Comparison of ENCODE assay signal across 19 mouse cellular contexts in the genomic region with DNA sequence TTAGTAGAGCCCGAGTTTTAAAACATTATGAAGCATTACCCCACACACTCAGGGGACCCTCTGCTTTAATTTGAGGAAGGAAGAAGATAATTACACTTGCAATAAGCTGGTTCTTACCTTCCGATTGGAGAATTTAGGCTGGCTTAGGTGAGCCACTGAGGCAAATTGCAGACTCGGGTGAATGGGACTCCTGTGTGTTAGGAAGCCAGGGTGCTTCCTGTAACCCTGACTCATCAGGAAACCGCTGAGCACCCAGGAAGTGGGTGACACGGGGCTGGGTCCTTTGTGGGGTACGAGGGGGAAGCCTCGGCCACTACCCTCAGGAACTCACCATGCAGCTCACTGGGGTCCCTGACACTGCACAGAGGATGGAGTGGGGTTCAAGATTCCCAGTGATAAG. TPM values are rescaled to one million over a fixed set of nuclear protein-coding genes. Genes with fewer than 3 reads are reported as not detected.
A peak's percentile ranks its signal among the peaks of the same experiment; 100 is the strongest.
DNase-seq lines count a peak whose midpoint lies in the region; ATAC-seq and TF ChIP-seq lines count a peak whose summit lies in the region.
"Had no signal": no experiment of that assay in that cellular context is flagged by ENCODE, and none has a peak within 500 bp of the region (broad histone marks: within the 10 kb centered on the region; RNA-seq: fewer than 3 reads in every experiment).

No protein-coding gene starts in this region.

- TF ChIP-seq EP300 in CH12.LX (IDR thresholded peaks at IDR 0.05; ENCODE audit: low read length) = no peak

- no peak overlapping the region for H3K9ac ChIP-seq in CH12.LX (ENCODE audit: insufficient read depth, low read depth)
- no peak overlapping the region for H3K9ac ChIP-seq in forebrain, embryonic 12.5 days
- H3K9ac ChIP-seq: embryonic facial prominence, embryonic 15.5 days; heart, embryonic 13.5 days had no signal

- intact Hi-C loops in left cerebral cortex, postnatal 14 days (cut with DNase I) = loop anchor here (5.0 kb wide), 1 partner anchor 47 kb away; no protein-coding TSS in a partner anchor

- H3K9me3 ChIP-seq in CH12.LX (replicated peaks; ENCODE audit: low read length) = no peaks in the 10 kb centered on the region
- no peaks in the 10 kb centered on the region for H3K9me3 ChIP-seq in forebrain, embryonic 12.5 days
- H3K9me3 ChIP-seq: embryonic facial prominence, embryonic 15.5 days; heart, embryonic 13.5 days; midbrain, embryonic 10.5 days had no signal

- peak; percentile 29; the same call in 1 of the 2 replicates for ATAC-seq in granulocyte monocyte progenitor cell, adult 5-6 weeks (replicated peaks; ENCODE audit: poor library complexity, severe bottlenecking)
- no peak for ATAC-seq in forebrain, embryonic 12.5 days (ENCODE audit: low FRiP score)
- ATAC-seq: hindbrain, embryonic 16.5 days had no signal

- WGBS in forebrain, embryonic 12.5 days = 88% methylated on average over 7 of the region's 7 CpGs

- H3K27me3 ChIP-seq in CH12.LX (replicated peaks) = no peaks in the 10 kb centered on the region
- no peaks in the 10 kb centered on the region for H3K27me3 ChIP-seq in forebrain, embryonic 12.5 days
- H3K27me3 ChIP-seq: embryonic facial prominence, embryonic 15.5 days; heart, embryonic 13.5 days had no signal

- H3K27ac ChIP-seq in CH12.LX (ENCODE audit: insufficient read depth, low read depth) = peak overlapping the region; percentile 52
- H3K27ac ChIP-seq in forebrain, embryonic 12.5 days = no peak overlapping the region
- H3K27ac ChIP-seq: embryonic facial prominence, embryonic 15.5 days; heart, embryonic 13.5 days; midbrain, embryonic 10.5 days had no signal

- H3K79me2 ChIP-seq in CH12.LX (replicated peaks; ENCODE audit: control insufficient read depth, extremely low read depth, insufficient read depth, poor library complexity, severe bottlenecking) = peaks cover 61% of the 10 kb centered on the region

- H3K4me3 ChIP-seq in CH12.LX (replicated peaks in 1 of 3; ENCODE audit: low read depth in 2 of 3, low read length in 2 of 3, poor library complexity in 1 of 3) = no peak overlapping the region
- H3K4me3 ChIP-seq in forebrain, embryonic 12.5 days (replicated peaks) = no peak overlapping the region
- H3K4me3 ChIP-seq: embryonic facial prominence, embryonic 15.5 days; heart, embryonic 13.5 days; midbrain, embryonic 10.5 days had no signal

- TF ChIP-seq CTCF in CH12.LX (conservative IDR thresholded peaks at IDR 0.05 in 1 of 2, IDR thresholded peaks at IDR 0.05 in 1 of 2; ENCODE audit: low read depth in 2 of 2, low read length in 2 of 2) = no peak

- in situ Hi-C loops in CH12.LX (cut with MboI; ENCODE audit: low pct_ligation_motif_present, low pct_unique_long_range_greater_than_20kb, low sequenced_read_pairs) = no loop called here

- TF ChIP-seq RAD21 in CH12.LX (IDR thresholded peaks at IDR 0.05; ENCODE audit: low read depth, low read length) = no peak

- dilution Hi-C loops in CH12.LX (cut with MboI; ENCODE audit: extremely low pct_ligation_motif_present, extremely low pct_unique_long_range_greater_than_20kb, low sequenced_read_pairs) = no loop called here

- no peak for TF ChIP-seq POLR2A in CH12.LX (IDR thresholded peaks at IDR 0.05; ENCODE audit: low read depth, low read length)

- H3K4me1 ChIP-seq in CH12.LX (ENCODE audit: control insufficient read depth in 1 of 2, insufficient read depth in 2 of 2) = peaks cover 58 to 96% of the 10 kb centered on the region in 2 experiments
- H3K4me1 ChIP-seq in forebrain, embryonic 12.5 days = peaks cover 10% of the 10 kb centered on the region

- no peak for DNase-seq in CH12.LX (ENCODE audit: extremely low read depth)
- DNase-seq in naive thymus-derived CD4-positive, alpha-beta T cell, adult 2 months (ENCODE audit: low read depth) = peak; percentile 65
- peak; percentile 77 for DNase-seq in thymus, postnatal 14 days
- DNase-seq in left cerebral cortex, postnatal 14 days (ENCODE audit: low spot score in 2 of 2) = no peak
- no peak for DNase-seq in testis, postnatal 14 days (ENCODE audit: low spot score)
- DNase-seq in B cell, adult 2 months = no peak
- DNase-seq: cerebellum, postnatal 14 days; kidney, adult 11 months; kidney, postnatal 10 days; left cerebral cortex, postnatal 4 days; liver; lung, adult 18-20 months; lung, postnatal 14 days had no signal

- peak overlapping the region; percentile 29; the same call in 1 of the 2 replicates for H3K4me2 ChIP-seq in CH12.LX (ENCODE audit: insufficient read depth, low read depth, poor library complexity, severe bottlenecking)
- no peak overlapping the region for H3K4me2 ChIP-seq in forebrain, embryonic 12.5 days
- H3K4me2 ChIP-seq: embryonic facial prominence, embryonic 15.5 days; heart, embryonic 13.5 days had no signal

- H3K36me3 ChIP-seq in CH12.LX (replicated peaks in 1 of 2; ENCODE audit: control insufficient read depth in 1 of 2, insufficient read depth in 1 of 2, low read length in 1 of 2) = peaks cover 13 to 53% of the 10 kb centered on the region in 2 experiments
- peaks cover 3% of the 10 kb centered on the region; the same call in 1 of the 2 replicates for H3K36me3 ChIP-seq in forebrain, embryonic 12.5 days (replicated peaks)

TF ChIP-seq in CH12.LX, 34 proteins besides CTCF, POLR2A, EP300 and RAD21:
- TF ChIP-seq PAX5 (IDR thresholded peaks at IDR 0.05; ENCODE audit: low read length) = no peak
- TF ChIP-seq CHD1 (IDR thresholded peaks at IDR 0.05; ENCODE audit: low read depth, low read length) = no peak
- no peak for TF ChIP-seq ZC3H11A (IDR thresholded peaks at IDR 0.05; ENCODE audit: low read depth, low read length)
- TF ChIP-seq ELF1 (IDR thresholded peaks at IDR 0.05; ENCODE audit: low read depth, low read length) = peak; percentile 57
- TF ChIP-seq CHD2 (IDR thresholded peaks at IDR 0.05; ENCODE audit: low read length) = no peak
- no peak for TF ChIP-seq TCF12 (IDR thresholded peaks at IDR 0.05; ENCODE audit: low read depth, low read length)
- no peak for TF ChIP-seq ZMIZ1 (IDR thresholded peaks at IDR 0.05; ENCODE audit: low read depth, low read length)
- no peak for TF ChIP-seq USF2 (conservative IDR thresholded peaks at IDR 0.05; ENCODE audit: low read depth, low read length)

RNA-seq across cellular contexts. Expression of a gene that starts 12.9 kb away (rescaled TPM):
- total RNA-seq in CH12.LX (2012; rRNA removed) (8.6 and 9.7 TPM in 2 replicates), CH12.LX (2014; rRNA removed) (8.2 and 9.0 TPM in 2 replicates)
- polyA plus RNA-seq in CH12.LX (2012; ENCODE audit: insufficient read length, low read depth) = 51.3 and 55.7 TPM in 2 replicates
- 85.5 and 121 TPM in 2 replicates for total RNA-seq in granulocyte monocyte progenitor cell, adult 5-6 weeks (2014; fragmentation: Nextera tagmentation)
- total RNA-seq in granulocyte monocyte progenitor cell, adult 5-6 weeks (2017) = 44.6 and 58.1 TPM in 2 replicates
- 12.8 and 15.0 TPM in 2 replicates for polyA plus RNA-seq in forebrain, embryonic 12.5 days (2016; fragmentation: Nextera tagmentation; extraction: Ambion mirVana)
- total RNA-seq in left cerebral cortex, postnatal 14 days (2021) = 10 to 100 TPM; 56.9 to 65.3 TPM

Comparison
In these comparisons a context has a peak if more than half of its experiments do, and no peak if none do; other contexts are left out.
1. DNase-seq: peak in naive thymus-derived CD4-positive, alpha-beta T cell, adult 2 months (single experiment) and thymus, postnatal 14 days (single experiment); none in CH12.LX (single experiment), left cerebral cortex, postnatal 14 days (0 of 2), testis, postnatal 14 days (single experiment) and B cell, adult 2 months (0 of 2).
2. RNA of a gene that starts 12.9 kb away (total RNA-seq): 44.6 to 121 TPM in granulocyte monocyte progenitor cell, adult 5-6 weeks and 56.9 to 65.3 TPM in left cerebral cortex, postnatal 14 days; 8.2 to 9.7 TPM in CH12.LX; every median in the first group is over 4 times any median in the second.